Comparison of ENCODE assay signal across 18 mouse cellular contexts in genomic region chr9:48726341-48726740, GRCm38 (mm10).
"Had no signal": no experiment of that assay in that cellular context is flagged by ENCODE, and none has a peak within 500 bp of the region (broad histone marks: within the 10 kb centered on the region; RNA-seq: fewer than 3 reads in every experiment).

No protein-coding gene starts in this region.

- H3K27me3 ChIP-seq: neural tube, embryonic 15.5 days had no signal

- H3K4me2 ChIP-seq: lung, embryonic 14.5 days; midbrain, embryonic 12.5 days; neural tube, embryonic 13.5 days; neural tube, embryonic 15.5 days had no signal

- H3K9me3 ChIP-seq: midbrain, embryonic 10.5 days; midbrain, embryonic 12.5 days; neural tube, embryonic 13.5 days; neural tube, embryonic 15.5 days had no signal

- H3K9ac ChIP-seq: lung, embryonic 14.5 days; midbrain, embryonic 12.5 days; neural tube, embryonic 13.5 days; neural tube, embryonic 15.5 days had no signal

- DNase-seq: lung, adult 18-20 months; lung, embryonic 14.5 days; lung, postnatal 4 days; midbrain, embryonic 14.5 days; retina, postnatal 1 day; right cerebral cortex, adult 18-20 months; right cerebral cortex, postnatal 25 days; right cerebral cortex, postnatal 4 days; spleen, adult 18-20 months; thymus, adult 18-20 months; thymus, postnatal 14 days; thymus, postnatal 36 days had no signal

- H3K36me3 ChIP-seq: midbrain, embryonic 12.5 days; neural tube, embryonic 13.5 days; neural tube, embryonic 15.5 days had no signal

- H3K4me3 ChIP-seq: midbrain, embryonic 10.5 days; midbrain, embryonic 12.5 days; myocyte; neural tube, embryonic 13.5 days; neural tube, embryonic 15.5 days had no signal

- H3K27ac ChIP-seq: midbrain, embryonic 12.5 days; neural tube, embryonic 13.5 days; neural tube, embryonic 15.5 days had no signal

- ATAC-seq: midbrain, embryonic 16.5 days had no signal
